Mouse (Mus musculus): Measurements from ENCODE around the gene Fbxl19.

- TF ChIP-seq CTCF (IDR thresholded peaks at IDR 0.05; ENCODE audit: borderline replicate concordance, extremely low read depth, insufficient read depth, insufficient read length) (no peak), POLR2A (IDR thresholded peaks at IDR 0.05; ENCODE audit: borderline replicate concordance, extremely low read depth, insufficient read depth, insufficient read length, poor library complexity, severe bottlenecking) (no peak)
Observed at GRCm38 (mm10) chr7:127705706-127706105, 38.6 kb upstream of the Fbxl19 start.
